Mouse (Mus musculus): ENCODE data around the gene Ptgfrn.

The Ptgfrn gene

GRCm38 (mm10) chr3:101116431-101117385 is 6.6 kb upstream of the Ptgfrn start:
- no peak for DNase-seq (ENCODE audit: low read depth)

- no peak for DNase-seq (ENCODE audit: low read depth)
These were observed 2.4 kb upstream of the Ptgfrn start for GRCm38 (mm10) chr3:101112518-101112894.

- DNase-seq (ENCODE audit: low read depth), result no peak
These were observed 1.9 kb upstream of the Ptgfrn start for GRCm38 (mm10) chr3:101111848-101112517.

DNA sequence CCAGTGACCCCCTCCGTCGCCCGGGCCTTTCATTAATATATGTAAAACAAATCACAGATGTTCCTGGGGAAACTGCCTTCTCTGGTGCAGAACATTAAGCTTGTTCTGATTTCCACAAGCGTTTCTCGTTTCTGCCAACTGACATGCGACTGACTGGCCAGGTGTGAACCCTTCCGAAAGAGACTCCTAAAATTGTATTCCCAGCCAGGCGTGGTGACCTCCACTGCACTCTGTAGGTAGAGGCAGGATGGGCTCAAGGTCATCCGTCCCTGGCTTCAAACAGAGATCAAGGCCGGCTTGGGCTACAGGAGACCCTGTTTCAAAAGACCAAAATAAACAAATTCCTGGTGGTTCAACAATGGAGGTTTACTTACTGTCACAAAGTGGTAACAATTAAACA is 1.2 kb upstream of the Ptgfrn start:
- no peak for DNase-seq (ENCODE audit: low read depth)

- DNase-seq (ENCODE audit: low read depth), result no peak
These were observed 693 bp upstream of the Ptgfrn start for GRCm38 (mm10) chr3:101110838-101111103.

- no peak for DNase-seq (ENCODE audit: low read depth)
These were observed 488 bp downstream of the Ptgfrn start for GRCm38 (mm10) chr3:101109558-101110021.

GRCm38 (mm10) chr3:101108848-101109247 is 1.2 kb downstream of the Ptgfrn start:
- no peak for DNase-seq (ENCODE audit: low read depth)

DNA sequence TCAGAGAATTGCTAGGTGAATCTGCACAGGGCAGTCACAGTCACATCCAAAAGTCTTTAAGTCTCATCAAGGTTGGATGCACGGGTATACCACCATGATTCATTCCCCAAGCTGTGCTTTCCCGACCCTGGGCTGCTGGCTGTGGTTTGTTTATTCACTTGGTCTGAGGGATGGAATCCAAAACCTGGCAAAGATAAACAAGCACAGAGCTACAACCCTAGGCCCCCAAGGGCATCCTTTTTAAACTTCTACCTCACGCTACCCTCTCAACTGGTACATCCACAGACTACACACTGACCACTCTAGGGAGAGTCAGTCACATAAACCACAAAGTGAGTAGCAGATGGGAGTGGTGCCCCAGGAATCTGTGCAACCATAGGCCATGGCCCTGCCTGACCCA is 1.8 kb downstream of the Ptgfrn start:
- no peak for DNase-seq (ENCODE audit: low read depth)

DNA sequence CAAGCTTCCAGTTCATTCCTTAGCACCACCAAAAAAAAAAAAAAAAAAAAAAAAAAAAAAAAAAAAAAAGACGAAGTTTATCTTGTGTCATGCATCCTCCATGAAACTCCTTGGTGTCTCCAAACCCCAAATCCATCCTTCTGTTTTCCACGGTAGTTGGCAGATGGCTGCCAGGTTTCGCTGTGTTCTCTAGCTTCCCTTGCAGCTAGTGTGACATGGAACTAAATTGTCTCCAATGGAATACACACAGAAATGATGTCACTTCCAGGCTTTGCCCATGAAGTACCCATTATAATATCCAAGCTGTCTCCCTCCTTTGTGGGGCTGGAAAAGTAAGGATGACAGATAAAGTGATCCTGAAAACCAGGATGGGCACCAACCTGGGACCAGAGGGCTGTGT is 3.8 kb downstream of the Ptgfrn start:
- no peak for DNase-seq (ENCODE audit: low read depth)

DNA sequence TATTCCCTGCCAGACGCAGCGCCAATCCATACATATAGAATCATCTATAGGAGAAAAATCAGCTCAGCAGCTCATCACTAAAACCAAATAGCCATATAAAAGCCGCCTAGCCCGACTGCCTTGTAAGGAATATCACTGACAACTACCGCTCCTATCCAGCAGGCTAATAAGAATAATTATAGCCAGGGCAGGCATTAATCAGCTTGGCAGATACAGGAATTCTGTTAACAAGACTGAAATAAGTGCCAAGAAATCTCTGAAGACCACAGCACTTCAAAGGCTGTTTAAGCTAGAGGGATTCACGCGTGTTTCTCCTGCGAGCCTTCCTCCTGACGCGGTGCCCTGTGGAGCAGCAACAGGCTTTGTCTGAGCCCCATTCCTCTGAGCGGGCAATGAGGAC is 4.6 kb downstream of the Ptgfrn start:
- no peak for DNase-seq (ENCODE audit: low read depth)

DNA sequence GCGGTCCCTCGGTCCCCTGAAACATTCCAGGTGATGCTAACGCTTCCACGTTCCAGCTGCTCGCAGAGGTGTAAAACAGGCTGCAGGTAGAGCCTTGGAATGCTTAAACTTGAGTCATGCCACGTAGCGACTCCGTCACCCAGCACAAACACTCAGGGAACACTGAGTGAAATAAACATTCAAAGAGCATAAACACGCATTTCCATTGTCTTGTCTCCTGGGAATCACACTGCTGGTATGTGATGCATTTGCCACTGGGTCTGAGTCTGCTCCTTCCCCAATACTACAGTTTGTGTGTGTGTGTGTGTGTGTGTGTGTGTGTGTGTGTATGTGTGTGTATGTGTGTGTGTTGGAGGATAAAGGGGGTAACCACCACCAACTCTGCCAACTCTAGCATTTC is 5.2 kb downstream of the Ptgfrn start:
- no peak for DNase-seq (ENCODE audit: low read depth)

DNA sequence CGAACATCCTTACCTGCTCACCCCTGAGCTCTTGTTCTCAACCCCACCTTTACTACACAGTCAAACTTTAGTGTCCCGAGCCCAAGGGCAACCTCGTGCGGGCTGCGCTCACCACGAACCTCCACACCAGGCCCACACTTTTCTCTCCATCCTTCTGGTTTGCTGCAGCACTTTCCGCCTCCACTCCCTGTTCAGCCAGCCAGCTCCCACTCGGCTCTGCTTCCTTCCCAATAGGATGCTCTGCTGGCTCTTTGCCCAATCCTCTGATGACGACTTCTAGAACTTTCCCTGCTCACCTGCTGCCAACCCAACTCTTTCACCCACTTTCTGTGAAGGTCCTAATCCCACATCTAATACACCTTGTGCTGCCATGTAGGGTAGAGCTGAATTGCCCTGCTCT is 6.3 kb downstream of the Ptgfrn start:
- no peak for DNase-seq (ENCODE audit: low read depth)

DNA sequence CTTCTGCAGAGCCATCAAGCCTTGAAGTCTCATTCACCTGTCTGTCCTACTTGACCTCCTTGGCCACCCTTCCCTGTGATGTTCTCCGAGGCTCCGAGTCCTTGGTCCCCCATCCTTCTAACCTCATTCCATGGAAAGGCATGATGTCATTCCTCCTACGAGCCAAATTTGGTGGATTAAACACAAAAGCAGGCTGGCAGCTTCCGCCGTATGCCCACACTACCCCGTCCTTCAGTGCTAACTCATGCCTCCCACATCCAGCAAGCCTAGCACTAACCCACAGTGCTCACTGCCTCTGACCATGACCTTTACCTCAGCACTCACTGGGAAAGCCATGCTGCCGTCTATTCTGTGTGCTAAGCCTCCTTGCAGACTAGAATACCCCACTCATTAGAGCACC is 8.0 kb downstream of the Ptgfrn start:
- no peak for DNase-seq (ENCODE audit: low read depth)

DNA sequence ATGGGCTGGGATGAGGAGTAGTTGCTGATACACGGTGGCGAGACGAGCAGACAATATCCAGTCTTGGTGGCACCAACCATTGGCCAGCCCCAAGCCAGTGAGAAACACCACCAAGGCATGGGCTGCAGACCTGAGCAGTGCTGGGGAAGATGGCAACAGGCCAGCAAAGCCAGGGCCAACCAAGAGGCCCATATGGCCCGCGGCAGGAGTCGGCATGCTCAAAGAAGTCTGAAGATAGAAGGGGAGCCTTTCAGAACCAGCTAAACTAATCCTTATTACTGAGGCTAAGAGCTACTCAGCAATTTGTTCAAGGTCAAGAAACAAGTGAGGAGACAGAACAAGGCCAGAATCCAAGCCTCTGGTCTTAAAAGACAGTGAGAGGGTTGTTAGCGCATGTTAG is 8.9 kb downstream of the Ptgfrn start:
- DNase-seq (ENCODE audit: low read depth), result no peak

GRCm38 (mm10) chr3:101099701-101100357 is 10.2 kb downstream of the Ptgfrn start:
- DNase-seq (ENCODE audit: low read depth), result no peak

DNA sequence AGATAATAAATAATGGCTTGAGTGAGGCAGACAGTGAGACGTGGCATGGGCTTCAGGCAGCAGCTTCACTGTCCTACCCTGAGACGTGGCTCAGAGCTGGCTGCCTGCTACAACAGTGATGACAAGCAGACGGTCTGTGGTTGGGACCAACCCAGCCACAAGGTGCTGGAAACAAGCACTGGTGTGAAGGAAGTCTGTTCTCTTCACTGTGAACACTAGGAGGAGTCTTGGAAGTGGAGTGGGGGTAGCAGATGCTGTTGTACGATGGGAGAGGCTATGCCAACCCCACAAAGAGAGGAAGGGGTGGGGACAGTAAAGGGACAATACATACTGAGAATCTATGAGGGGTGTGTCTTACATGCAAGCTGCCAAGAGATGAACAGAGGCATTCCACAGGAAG is 12.0 kb downstream of the Ptgfrn start:
- no peak for DNase-seq (ENCODE audit: low read depth)

DNA sequence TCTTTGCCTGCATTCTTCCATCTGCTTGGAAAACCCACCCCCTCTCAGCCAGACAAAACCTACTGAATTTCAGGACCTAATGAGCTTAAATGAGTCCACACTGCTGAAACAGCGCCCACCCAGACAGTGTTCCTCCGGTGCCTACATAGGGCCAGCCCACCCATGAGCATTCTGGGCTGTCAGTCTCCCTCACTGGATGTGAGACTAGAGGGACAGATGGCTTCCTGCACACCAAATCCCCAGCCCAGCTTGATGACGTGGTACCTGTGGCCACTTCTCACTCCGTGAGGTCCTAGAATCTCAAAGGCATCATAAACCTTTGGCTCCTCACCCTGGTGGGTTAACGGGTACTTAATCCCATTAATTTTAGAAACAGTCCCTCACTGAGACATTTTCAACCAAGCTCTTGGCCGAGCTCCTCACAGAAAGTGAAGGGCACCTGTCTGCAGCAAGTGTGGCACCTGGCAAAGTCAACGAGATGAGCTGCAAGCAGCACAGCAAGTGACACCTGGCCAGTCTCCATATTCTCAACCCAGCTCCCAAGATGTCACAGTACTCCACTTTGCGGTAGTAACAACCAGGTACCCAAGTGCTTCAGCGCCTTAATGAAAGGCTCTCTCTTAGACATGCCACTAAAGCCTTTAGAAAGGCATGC is 12.8 kb downstream of the Ptgfrn start:
- no peak for DNase-seq (ENCODE audit: low read depth)

DNA sequence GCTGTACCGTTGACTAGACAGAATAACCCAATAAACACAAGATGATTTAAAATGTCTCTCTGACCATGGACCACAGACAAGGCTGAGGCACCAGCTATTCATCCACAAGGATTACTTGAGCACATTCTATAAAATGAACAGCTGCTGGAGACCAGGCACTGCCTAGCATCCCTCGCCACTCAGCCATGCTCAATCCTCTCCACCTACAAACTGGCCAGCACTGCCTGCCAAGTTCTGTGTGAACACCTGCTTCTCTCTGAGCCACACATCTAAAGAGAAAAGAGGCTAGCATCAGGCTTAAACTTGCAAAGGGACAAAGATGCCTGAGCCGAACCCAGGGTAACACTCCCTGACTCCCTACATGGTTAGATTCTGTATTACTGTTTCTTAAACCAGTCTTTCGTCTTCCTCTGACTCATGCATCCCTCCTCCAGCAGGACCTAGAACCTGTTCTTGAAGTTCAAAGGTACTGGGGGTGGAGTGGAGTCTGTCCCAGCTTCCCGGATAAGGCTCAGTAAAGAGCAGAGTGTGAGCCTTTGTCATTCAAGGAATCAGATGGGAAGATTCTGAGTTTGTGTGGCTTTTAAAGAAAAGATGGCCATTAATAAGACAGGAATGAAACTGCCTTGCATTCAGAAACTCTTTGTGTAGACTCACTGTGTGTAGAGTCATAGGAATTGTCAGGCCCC is 14.2 kb downstream of the Ptgfrn start:
- DNase-seq (ENCODE audit: low read depth), result no peak

GRCm38 (mm10) chr3:101092202-101092601 is 17.9 kb downstream of the Ptgfrn start:
- no peak for DNase-seq (ENCODE audit: low read depth)

DNA sequence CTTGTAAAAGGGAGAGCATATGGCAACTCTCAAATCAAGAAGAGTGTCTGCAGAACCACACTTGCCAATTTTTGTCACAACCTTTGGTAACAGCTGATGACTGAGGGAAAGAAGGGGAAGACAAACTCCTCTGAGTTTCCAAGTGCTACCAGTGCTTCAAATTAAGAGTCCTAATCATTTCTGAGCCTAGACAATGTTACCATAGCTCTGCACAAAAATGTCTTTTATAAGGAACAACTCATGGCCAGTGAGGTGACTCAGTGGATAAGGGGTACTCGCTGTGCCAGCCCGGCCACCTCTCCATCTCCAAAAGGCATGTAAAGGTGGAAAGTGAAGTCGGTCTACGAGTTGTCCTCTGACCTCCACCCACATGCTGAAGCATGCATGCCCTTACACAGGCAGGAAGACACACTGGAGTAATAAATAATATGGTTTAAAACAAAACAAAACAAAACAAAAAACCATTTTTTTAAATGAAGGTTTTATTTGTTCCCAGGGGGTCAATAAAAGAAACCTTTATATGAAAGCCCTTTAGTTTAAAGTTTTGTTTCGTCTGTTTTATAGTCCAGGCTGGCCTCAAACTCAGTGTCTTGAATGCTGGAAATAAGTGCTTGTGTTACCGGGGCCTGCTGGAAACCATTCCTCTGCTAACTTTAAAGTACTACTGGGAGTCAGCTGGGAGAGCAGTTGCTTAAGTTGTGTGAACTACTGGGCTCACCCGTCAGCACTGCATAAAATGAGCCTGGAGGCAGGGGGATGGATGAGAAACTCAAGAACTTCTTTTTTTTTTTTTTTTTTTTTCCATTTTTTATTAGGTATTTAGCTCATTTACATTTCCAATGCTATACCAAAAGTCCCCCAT is 23.3 kb downstream of the Ptgfrn start:
- DNase-seq (ENCODE audit: low read depth), result no peak

DNA sequence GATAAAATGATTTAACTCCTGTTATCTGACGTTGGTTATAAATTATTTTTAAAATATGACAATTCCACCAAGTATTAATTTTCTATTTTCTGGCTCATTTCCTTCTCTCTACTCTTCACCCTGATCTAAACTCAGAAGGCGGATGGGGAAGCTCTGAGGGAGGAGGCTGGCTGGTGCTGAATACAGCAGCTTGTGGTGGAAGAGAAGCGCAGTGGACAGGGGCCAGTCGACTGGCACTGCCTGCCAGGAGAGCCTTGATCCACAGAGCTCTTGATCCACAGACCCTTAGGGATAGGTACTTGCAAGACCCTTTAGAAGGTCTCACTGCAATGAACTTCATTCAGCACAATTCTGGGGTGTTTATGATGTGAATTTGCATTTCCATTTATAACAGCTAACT is 29.2 kb downstream of the Ptgfrn start:
- DNase-seq (ENCODE audit: low read depth), result no peak

Data from c-Kit-positive CD71-positive TER-119-negative erythroid progenitor cells, embryonic 14.5 days (primary cell).